In the genomic region with DNA sequence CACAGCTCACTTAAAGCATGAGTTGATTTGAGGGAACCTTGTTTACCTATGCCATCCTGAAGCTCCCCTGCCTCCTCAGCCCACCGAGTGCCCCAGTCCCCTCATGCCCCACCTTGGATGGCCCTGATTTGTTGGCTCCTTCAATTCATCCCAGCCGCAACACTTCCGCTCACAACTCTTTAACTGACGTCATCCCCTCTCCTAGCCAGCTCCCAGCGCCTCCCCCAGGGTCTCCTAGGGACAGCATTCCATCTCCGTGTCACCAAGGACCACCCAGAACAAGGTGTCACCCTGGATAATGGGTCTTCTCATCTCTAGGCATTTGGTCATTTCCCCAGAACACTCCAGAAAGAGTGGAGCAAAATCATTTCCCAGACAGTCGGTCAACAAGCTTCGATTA, we compare ENCODE assay signal across 16 mouse cellular contexts.
"Had no signal": no experiment of that assay in that cellular context is flagged by ENCODE, and none has a peak within 500 bp of the region (broad histone marks: within the 10 kb centered on the region; RNA-seq: fewer than 3 reads in every experiment).

No protein-coding gene starts in this region.

- DNase-seq: kidney, adult 2 months; kidney, postnatal 14 days; retina, postnatal 1 day; right cerebral cortex, postnatal 4 days; spleen, adult 18-20 months; thymus, adult 18-20 months; thymus, postnatal 14 days had no signal

- ATAC-seq: intestine, embryonic 16.5 days; midbrain, embryonic 16.5 days had no signal

- H3K4me1 ChIP-seq: megakaryocyte, embryonic 14.5 days had no signal

- H3K36me3 ChIP-seq: kidney, embryonic 15.5 days; limb, embryonic 10.5 days; liver, embryonic 12.5 days had no signal

- H3K9ac ChIP-seq: kidney, embryonic 15.5 days; liver, embryonic 12.5 days had no signal

- H3K4me2 ChIP-seq: kidney, embryonic 15.5 days; liver, embryonic 12.5 days; midbrain, embryonic 11.5 days had no signal

- H3K4me3 ChIP-seq: kidney, embryonic 15.5 days; left cerebral cortex, adult 2 months; limb, embryonic 10.5 days; liver, embryonic 12.5 days; megakaryocyte, embryonic 14.5 days had no signal

- H3K9me3 ChIP-seq: kidney, embryonic 15.5 days; limb, embryonic 10.5 days; liver, embryonic 12.5 days; megakaryocyte, embryonic 14.5 days had no signal

- H3K27ac ChIP-seq: kidney, embryonic 15.5 days; left cerebral cortex, adult 2 months; liver, embryonic 12.5 days; macrophage had no signal

- H3K27me3 ChIP-seq: liver, embryonic 12.5 days had no signal
